Mouse (Mus musculus) C2C12 (cell line): ENCODE data around the gene Sult6b2. TPM values are rescaled to one million over a fixed set of nuclear protein-coding genes. Genes with fewer than 3 reads are reported as not detected.

ENCODE experiments used
- H3K27me3 ChIP-seq: one replicate; pipeline ENCODE4 v1.6.1; 2011; ENCODE audit not compliant: control insufficient read depth, insufficient read depth, insufficient read length
- H3K36me3 ChIP-seq: one replicate; pipeline ENCODE4 v1.6.1; 2011; ENCODE audit not compliant: control insufficient read depth, insufficient read depth
- H3K4me3 ChIP-seq: one replicate; pipeline ENCODE4 v1.5.1; 2011; ENCODE audit warnings: mild to moderate bottlenecking, control low read depth; ENCODE audit not compliant: poor library complexity, insufficient read depth, severe bottlenecking
- H3K79me2 ChIP-seq: one replicate; pipeline ENCODE4 v1.6.1; 2011; ENCODE audit not compliant: control insufficient read depth, insufficient read depth
- H3K79me3 ChIP-seq: one replicate; pipeline ENCODE4 v1.6.1; 2011; ENCODE audit warnings: low read depth, control low read depth
- H3ac ChIP-seq: one replicate; pipeline ENCODE3; 2011; ENCODE audit warnings: low read depth; ENCODE audit not compliant: control insufficient read depth, insufficient read length
- CEBPB ChIP-seq: IDR thresholded peaks from one replicate; pipeline ENCODE4 v1.6.1; 2011; ENCODE audit warnings: low read depth, mild to moderate bottlenecking, control low read depth, moderate library complexity
- CTCF ChIP-seq: IDR thresholded peaks from one replicate; pipeline ENCODE4 v1.5.1; 2011; ENCODE audit not compliant: control insufficient read depth, insufficient read depth, insufficient read length
- FOSL1 ChIP-seq: IDR thresholded peaks from one replicate; pipeline ENCODE4 v1.8.0; 2011; ENCODE audit warnings: mild to moderate bottlenecking, low read length; ENCODE audit not compliant: poor library complexity, insufficient read depth, severe bottlenecking
- MAX ChIP-seq: IDR thresholded peaks from one replicate; pipeline ENCODE4 v1.6.1; 2011; ENCODE audit warnings: mild to moderate bottlenecking, control low read depth
- MYOD1 ChIP-seq: IDR thresholded peaks from one replicate; pipeline ENCODE4 v1.6.1; 2011; ENCODE audit warnings: low read depth; ENCODE audit not compliant: control insufficient read depth, insufficient read length
- MYOG ChIP-seq: IDR thresholded peaks from one replicate; pipeline ENCODE4 v1.6.1; 2011; ENCODE audit not compliant: control insufficient read depth, insufficient read length; ENCODE audit errors: extremely low read depth
- USF1 ChIP-seq: IDR thresholded peaks from one replicate; pipeline ENCODE4 v1.6.1; 2011; ENCODE audit warnings: low read depth, mild to moderate bottlenecking, control low read depth, moderate library complexity
- polyA plus RNA-seq: library from polyadenylated mRNA; unstranded; fragments of >200 nt; fragmentation: generic; extraction: Trizol; gene quantifications from one replicate; pipeline ENCODE4 v1.2.1, GENCODE M21; 2012; ENCODE audit warnings: missing spikeins

Sult6b2 gene
- polyA plus RNA-seq, 1 experiment, result not detected

DNA sequence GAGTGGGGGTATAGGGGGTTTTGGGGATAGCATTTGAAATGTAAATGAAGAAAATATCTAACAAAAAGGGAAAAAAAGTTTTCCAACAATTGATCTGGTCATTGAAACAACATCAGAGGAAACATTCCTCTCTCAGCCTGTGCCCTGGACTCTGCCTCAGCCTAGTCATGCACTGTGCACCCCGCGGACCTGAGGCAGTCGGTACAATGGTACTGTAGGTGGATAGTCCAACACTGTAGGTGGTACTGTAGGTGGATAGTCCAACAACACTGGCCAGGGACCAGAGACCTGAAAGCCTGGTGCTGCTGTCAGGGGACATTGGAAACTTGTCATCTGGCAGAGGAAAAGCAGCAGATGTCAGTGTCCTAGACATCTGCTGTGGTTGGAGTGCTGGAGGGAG lies 34.4 kb downstream of the Sult6b2 start:
- no peaks in the 10 kb centered on the region for H3K27me3 ChIP-seq

DNA sequence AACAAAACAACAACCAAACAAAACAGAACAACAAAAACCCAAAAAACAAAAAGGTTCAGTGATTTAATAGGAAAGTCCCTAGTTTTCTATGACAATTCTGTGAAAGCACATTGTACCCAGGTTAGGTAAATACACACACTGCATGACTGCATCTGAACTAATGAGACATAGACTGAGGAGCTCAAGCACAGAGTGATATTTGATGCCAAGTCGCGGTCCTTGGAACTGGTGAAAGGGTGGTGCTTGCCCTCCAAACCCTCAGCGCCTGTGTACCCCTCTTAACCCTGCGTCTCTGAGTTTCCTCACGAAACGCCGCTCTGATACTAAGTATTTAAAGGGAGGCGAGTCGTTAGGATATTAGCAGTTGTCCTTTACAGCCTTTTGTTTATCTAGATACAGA lies 37.0 kb downstream of the Sult6b2 start:
- H3K27me3 ChIP-seq, result no peaks in the 10 kb centered on the region
- H3ac ChIP-seq, result no peak overlapping the region
- H3K79me3 ChIP-seq, result no peaks in the 10 kb centered on the region
- H3K36me3 ChIP-seq, result peaks cover 29% of the 10 kb centered on the region
- no peak for TF ChIP-seq MYOG
- no peak for TF ChIP-seq CTCF
- no peak for TF ChIP-seq MYOD1
- no peak for TF ChIP-seq FOSL1
- TF ChIP-seq CEBPB, result no peak
- no peak for TF ChIP-seq MAX
- TF ChIP-seq USF1, result no peak
- H3K4me3 ChIP-seq, result no peak overlapping the region
- H3K79me2 ChIP-seq, result no peaks in the 10 kb centered on the region

More for the DNA sequence above, 34.4 kb downstream of the Sult6b2 start:
- H3K36me3 ChIP-seq, result peaks cover 39% of the 10 kb centered on the region
- TF ChIP-seq CEBPB (no peak), MYOD1 (no peak), CTCF (no peak), FOSL1 (no peak), MAX (no peak), USF1 (no peak), MYOG (no peak)
- no peak overlapping the region for H3ac ChIP-seq
- no peaks in the 10 kb centered on the region for H3K79me2 ChIP-seq
- H3K79me3 ChIP-seq, result no peaks in the 10 kb centered on the region
- H3K4me3 ChIP-seq, result no peak overlapping the region

DNA sequence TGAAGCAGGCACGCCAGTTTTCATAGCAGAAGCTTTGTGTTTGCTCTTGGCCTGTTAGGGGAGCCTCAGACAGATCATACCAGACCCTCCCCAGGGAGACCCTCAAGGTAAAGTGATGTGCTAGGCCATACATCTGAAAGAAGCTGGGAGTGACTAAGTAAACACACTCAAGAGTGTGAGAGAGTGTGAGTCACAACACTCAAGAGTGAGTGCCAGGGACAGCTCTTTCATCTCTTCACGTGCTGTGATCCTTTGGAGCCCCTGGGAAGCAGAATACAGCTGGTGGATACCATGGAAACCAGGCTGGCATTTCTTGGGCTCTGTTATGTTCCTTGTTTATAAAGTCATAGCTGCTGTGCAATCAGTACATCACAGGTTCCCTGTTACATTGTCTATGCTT lies 39.4 kb downstream of the Sult6b2 start:
- Histone ChIP-seq H3ac (no peak overlapping the region), H3K36me3 (peaks cover 29% of the 10 kb centered on the region), H3K79me2 (no peaks in the 10 kb centered on the region), H3K4me3 (no peak overlapping the region), H3K79me3 (no peaks in the 10 kb centered on the region), H3K27me3 (no peaks in the 10 kb centered on the region)
- TF ChIP-seq CEBPB (no peak), MYOG (no peak), MYOD1 (no peak), MAX (no peak), USF1 (no peak), CTCF (no peak), FOSL1 (no peak)

DNA sequence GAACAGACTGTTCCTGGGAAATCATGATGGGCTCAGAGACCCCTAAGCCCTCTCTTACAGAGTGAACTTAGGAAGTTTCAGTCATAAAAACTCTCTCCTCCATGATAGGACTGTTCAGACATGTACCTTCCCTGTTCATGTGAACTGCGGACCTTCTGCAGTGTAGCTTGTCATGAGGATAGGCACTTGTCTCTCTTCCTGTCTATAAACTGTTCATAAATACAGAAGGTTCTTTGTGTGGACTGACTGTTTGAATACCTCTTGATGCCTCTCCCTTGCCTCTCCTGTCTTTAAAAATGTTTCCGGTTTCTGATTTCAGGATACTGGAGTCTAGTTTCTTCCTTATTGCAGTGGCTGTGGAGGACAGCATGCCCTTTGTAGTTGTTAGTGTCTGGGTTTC lies 44.7 kb downstream of the Sult6b2 start:
- H3ac ChIP-seq, result no peak overlapping the region
- H3K79me3 ChIP-seq, result peaks cover 8% of the 10 kb centered on the region
- peaks cover 29% of the 10 kb centered on the region for H3K79me2 ChIP-seq
- TF ChIP-seq MYOG (no peak), MYOD1 (no peak), FOSL1 (no peak), CTCF (no peak), MAX (no peak), CEBPB (no peak), USF1 (no peak)
- H3K27me3 ChIP-seq, result peaks cover 2% of the 10 kb centered on the region
- no peak overlapping the region for H3K4me3 ChIP-seq
- H3K36me3 ChIP-seq, result peaks cover 11% of the 10 kb centered on the region

DNA sequence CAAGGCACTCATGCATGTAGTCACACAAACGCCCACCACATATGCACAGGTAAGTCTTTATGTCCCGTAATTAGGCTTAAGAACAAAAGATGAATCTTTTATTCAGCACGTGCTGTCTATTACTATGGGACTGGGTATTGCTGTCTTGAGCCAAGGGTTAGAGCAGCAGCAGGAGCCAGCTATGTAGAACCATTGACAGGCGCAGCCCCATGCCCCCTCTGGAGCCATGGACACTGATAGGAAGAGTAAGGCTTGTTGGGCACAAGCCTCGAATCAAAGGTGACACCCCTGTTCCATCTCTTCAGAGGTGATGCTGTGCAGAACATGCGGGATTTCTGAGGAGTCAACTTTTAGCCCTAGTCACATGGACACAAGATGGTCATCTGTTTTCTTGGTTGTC lies 45.7 kb downstream of the Sult6b2 start:
- no peak for TF ChIP-seq MAX
- TF ChIP-seq USF1, result no peak
- TF ChIP-seq MYOG, result no peak
- TF ChIP-seq FOSL1, result no peak
- no peak for TF ChIP-seq CTCF
- TF ChIP-seq CEBPB, result no peak
- peaks cover 29% of the 10 kb centered on the region for H3K79me2 ChIP-seq
- peaks cover 8% of the 10 kb centered on the region for H3K79me3 ChIP-seq
- peaks cover 7% of the 10 kb centered on the region for H3K36me3 ChIP-seq
- no peak overlapping the region for H3K4me3 ChIP-seq
- H3ac ChIP-seq, result no peak overlapping the region
- peaks cover 5% of the 10 kb centered on the region for H3K27me3 ChIP-seq

DNA sequence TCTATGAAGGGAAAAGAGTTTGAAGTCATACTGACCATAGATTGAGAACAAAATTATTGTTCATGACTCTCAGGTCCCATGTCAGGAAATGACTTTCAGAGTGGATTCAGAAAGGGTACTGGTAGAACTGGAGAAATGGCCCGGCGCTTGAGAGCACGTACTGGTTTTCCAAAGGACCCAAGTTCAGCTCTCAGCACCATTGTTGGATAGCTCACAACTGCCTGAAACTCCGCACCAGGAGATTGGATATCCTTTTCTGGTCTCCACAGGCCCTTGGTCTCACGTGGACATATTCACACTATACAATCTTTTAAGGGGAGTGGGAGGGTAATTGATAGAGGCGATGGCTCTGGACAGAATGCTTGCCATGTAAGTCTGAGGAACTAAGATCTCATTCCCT lies 46.3 kb downstream of the Sult6b2 start:
- H3K4me3 ChIP-seq, result no peak overlapping the region
- peaks cover 29% of the 10 kb centered on the region for H3K79me2 ChIP-seq
- no peak overlapping the region for H3ac ChIP-seq
- peaks cover 5% of the 10 kb centered on the region for H3K27me3 ChIP-seq
- peaks cover 8% of the 10 kb centered on the region for H3K79me3 ChIP-seq
- TF ChIP-seq MAX, result no peak
- no peak for TF ChIP-seq FOSL1
- no peak for TF ChIP-seq USF1
- no peak for TF ChIP-seq CEBPB
- TF ChIP-seq MYOG, result no peak
- no peak for TF ChIP-seq MYOD1
- H3K36me3 ChIP-seq, result peaks cover 7% of the 10 kb centered on the region
